1 mouse cellular context compared by ENCODE assay signal in the genomic region with DNA sequence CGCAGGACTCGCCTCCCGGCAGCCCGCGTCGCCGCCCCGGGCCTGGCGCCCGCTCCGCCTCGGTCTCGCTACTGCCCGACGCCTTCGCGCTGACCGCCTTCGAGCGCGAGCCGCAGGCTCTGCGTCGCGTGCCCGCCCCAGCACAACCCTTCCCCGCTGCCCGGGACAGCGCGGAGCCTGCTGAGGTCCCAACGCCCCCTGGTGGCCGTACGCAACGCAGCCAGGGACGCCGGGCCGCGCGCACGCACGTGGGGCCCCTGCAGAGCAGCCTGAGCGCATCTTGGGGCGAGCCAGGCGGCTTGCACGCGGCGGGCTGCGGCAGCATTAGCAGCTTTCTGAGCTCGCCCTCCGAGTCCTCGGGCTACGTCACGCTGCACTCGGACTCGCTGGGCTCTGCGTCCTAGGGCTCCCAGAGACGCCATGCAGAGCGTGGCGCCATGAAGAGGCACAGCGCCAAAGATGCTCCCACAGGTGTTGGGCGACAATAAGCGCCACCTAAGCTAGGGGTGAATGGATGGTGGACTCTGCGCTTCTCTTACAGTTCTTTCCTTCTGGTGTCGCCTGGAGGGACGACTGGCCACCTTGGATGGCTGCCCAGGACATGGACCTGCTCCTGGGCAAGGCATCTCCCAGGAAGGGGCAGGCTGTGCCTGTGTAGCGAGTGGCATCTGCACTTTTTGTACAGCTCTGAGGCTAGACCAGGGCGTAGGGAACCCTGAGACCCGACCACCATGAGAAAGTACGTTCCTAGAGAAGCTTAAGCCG.
TF ChIP-seq lines count a peak whose summit lies in the region.

No protein-coding gene starts in this region.

TF ChIP-seq in C2C12, 6 proteins besides CTCF, POLR2A, EP300 and RAD21:
- TF ChIP-seq FOSL1 (IDR thresholded peaks at IDR 0.05; ENCODE audit: insufficient read depth, low read length, poor library complexity, severe bottlenecking) (no peak), USF1 (IDR thresholded peaks at IDR 0.05; ENCODE audit: low read depth) (no peak), MYOG (IDR thresholded peaks at IDR 0.05; ENCODE audit: control insufficient read depth, extremely low read depth, insufficient read length) (no peak), MYOD1 (IDR thresholded peaks at IDR 0.05; ENCODE audit: control insufficient read depth, insufficient read length, low read depth) (no peak), CEBPB (IDR thresholded peaks at IDR 0.05; ENCODE audit: low read depth) (no peak), MAX (IDR thresholded peaks at IDR 0.05) (no peak)
